Mouse (Mus musculus): ENCODE measurements around the gene S1pr5.

DNA sequence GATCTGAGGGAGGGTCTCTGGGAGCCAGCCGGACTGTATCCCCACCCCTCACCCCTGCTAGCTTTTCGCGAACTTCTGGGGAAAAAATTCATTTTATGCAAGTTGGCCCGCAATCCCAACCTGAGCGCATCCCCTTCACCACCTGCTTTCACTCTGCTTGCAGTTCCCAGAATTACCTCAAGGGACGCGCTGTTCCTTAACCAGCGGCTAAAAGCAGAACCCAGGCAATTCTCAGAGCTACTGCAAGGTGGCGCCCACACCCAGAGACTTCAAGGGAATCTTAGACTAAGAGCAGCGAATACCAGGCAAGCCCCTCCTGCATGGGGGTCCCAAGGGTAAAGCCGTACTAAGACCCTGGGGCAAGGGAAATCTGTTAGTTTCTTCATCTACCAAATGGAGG lies 6.9 kb downstream of the S1pr5 start:
- peak; percentile 99 for TF ChIP-seq CTCF (IDR thresholded peaks at IDR 0.05; ENCODE audit: extremely low read depth, insufficient read depth, low read length)
- no peak for TF ChIP-seq POLR2A (IDR thresholded peaks at IDR 0.05; ENCODE audit: extremely low read depth, insufficient read depth, low read length)

Measured in cortical plate, adult 2 months (tissue).